Mouse (Mus musculus) 3134 (cell line): Measurements from ENCODE around the gene Gmppa.

Experiments used
- DNase-seq: peaks from one replicate; pipeline ENCODE4 v3.0.0-alpha.2; 2011; ENCODE audit warnings: low spot score; ENCODE audit not compliant: insufficient read length; ENCODE audit errors: extremely low read depth

Gmppa gene

GRCm38 (mm10) chr1:75480735-75481134 lies 45.0 kb downstream of the Gmppa start:
- DNase-seq = no peak

GRCm38 (mm10) chr1:75486561-75486960 lies 50.8 kb downstream of the Gmppa start:
- no peak for DNase-seq

- no peak for DNase-seq
These were observed 51.3 kb downstream of the Gmppa start for GRCm38 (mm10) chr1:75487040-75487404.

GRCm38 (mm10) chr1:75487405-75488161 lies 51.9 kb downstream of the Gmppa start:
- no peak for DNase-seq

- no peak for DNase-seq
These were observed 55.2 kb downstream of the Gmppa start for GRCm38 (mm10) chr1:75490785-75491551.

GRCm38 (mm10) chr1:75492579-75493170 lies 56.9 kb downstream of the Gmppa start:
- no peak for DNase-seq
